Mouse (Mus musculus): Measurements from ENCODE around the gene Olfr1239. TPM values are rescaled to one million over a fixed set of nuclear protein-coding genes. Genes with fewer than 3 reads are reported as not detected.

Gene Olfr1239
- polyA plus RNA-seq (2015; fragmentation: Nextera tagmentation; extraction: Ambion mirVana): not detected in 2 replicates

DNA sequence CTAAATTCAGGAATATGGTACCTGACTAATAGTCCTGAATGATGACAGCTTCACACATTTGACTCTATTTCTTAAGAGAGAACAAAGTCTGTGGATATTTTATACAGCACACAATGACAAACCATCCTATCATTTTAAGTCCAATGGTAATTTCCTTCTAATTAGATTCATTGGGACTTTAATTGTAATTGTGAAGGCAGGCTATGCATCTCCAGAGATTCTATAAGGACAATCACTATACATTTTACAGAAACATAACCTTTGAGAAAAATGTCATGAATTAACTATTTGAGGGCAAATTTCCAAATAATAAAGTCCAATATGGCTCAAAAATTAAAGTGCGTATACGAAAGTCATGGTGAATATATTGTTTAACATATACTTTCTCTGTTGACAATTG, at the start of gene Olfr1239:
Olfr1239 (minus strand) TSS at position 101 of the 400 bp plus-strand sequence.
- no peak for DNase-seq (ENCODE audit: low spot score)

DNA sequence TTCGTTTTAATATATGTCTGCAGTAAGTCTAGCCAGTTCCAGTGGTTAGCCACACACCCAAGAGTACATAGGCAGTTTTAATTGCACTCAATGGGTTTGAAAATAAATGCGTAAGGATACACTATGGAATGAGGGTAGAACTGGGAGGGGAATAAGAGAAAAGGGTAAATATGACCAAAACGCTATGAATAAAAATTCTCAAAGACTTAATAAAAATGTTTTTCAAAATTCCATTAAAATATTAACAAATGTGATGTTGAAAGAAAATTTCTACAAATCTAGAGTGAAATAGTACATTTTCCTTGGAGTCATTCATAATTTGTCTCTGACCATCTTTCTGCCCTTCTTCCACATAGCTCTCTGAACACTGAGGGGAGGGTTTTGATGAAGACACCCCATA, 22.7 kb upstream of the Olfr1239 start, which contains the start of gene Olfr1240:
Olfr1240 (minus strand) TSS at position 101 of the 400 bp plus-strand sequence.
- DNase-seq (ENCODE audit: low spot score): no peak

DNA sequence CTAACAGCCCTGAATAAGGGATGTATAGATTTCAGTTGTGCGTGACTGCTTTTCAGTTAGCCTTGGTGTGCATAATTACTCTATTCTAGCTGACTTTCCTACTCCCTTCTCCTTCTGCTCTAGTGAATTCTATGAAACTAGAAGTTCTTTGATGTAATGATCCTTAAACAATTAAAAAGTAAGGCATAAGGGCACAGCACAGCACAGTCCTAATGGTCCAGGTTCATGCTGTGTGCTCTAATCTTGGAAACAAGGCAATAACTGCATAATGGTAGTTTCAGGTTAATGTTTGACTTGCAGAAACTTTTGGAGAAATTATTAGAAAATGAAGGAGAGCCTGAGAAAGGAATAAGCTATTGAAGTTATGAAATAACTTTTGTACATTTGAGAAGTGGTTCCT, 5.7 kb downstream of the Olfr1239 start:
- DNase-seq (ENCODE audit: low spot score): no peak

DNA sequence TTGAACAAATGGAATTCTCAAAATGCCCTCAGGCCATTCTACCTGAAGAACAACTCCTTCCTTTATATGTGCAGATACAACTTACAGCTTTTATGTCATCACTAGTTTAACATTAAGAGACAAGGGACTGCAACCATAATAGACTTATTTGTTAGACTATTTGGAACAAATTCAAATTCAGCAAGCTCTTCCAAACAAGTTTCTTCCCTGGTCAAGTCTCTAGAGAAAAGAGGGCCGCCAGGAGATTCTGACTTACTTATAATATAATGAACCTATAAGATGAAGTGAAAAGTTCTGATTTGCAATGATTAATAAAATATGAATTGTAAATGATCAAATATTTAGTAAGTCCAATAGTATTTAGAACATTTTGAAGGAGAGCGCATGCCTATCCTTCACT, 10.6 kb downstream of the Olfr1239 start, which contains the start of gene Olfr1238:
Olfr1238 (minus strand) TSS at position 101 of the 400 bp plus-strand sequence.
- DNase-seq (ENCODE audit: low spot score): no peak

DNA sequence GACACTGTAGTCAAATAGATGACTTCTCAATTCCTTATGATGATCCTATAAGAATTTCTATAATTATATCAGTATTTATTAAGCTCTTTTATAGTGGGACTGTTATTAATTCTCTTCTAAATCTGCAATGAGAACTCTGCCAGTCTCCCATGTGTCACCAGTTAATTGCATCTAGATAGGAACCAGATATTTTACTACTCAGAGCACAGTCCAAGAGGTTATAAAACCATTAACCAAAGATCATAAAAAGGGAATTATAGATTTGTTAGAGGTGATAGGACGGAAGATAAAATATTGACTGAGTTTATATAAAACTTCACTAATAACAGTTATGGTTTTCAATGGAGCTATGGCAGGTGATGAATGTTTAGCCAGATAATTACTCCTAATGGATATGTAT, 19.3 kb downstream of the Olfr1239 start:
- DNase-seq (ENCODE audit: low spot score): no peak

Other genes with a start within 250 kb of the Olfr1239 start
- gene Olfr1225, start 245.7 kb downstream of the Olfr1239 start, polyA plus RNA-seq (2015; fragmentation: Nextera tagmentation; extraction: Ambion mirVana): not detected in 2 replicates
- gene Olfr1226, start 220.4 kb downstream of the Olfr1239 start, polyA plus RNA-seq (2015; fragmentation: Nextera tagmentation; extraction: Ambion mirVana): not detected in 2 replicates
- not detected in 2 replicates for gene Olfr1228, start 166.3 kb downstream of the Olfr1239 start, polyA plus RNA-seq (2015; fragmentation: Nextera tagmentation; extraction: Ambion mirVana)
- gene Olfr1229, start 132.4 kb downstream of the Olfr1239 start, polyA plus RNA-seq (2015; fragmentation: Nextera tagmentation; extraction: Ambion mirVana): not detected in 2 replicates
- gene Olfr1230, start 123.1 kb downstream of the Olfr1239 start, polyA plus RNA-seq (2015; fragmentation: Nextera tagmentation; extraction: Ambion mirVana): not detected in 2 replicates
- gene Olfr1231, start 113.3 kb downstream of the Olfr1239 start, polyA plus RNA-seq (2015; fragmentation: Nextera tagmentation; extraction: Ambion mirVana): not detected in 2 replicates
- not detected in 2 replicates for gene Olfr1232, start 90.7 kb downstream of the Olfr1239 start, polyA plus RNA-seq (2015; fragmentation: Nextera tagmentation; extraction: Ambion mirVana)
- gene Olfr1233, start 78.0 kb downstream of the Olfr1239 start, polyA plus RNA-seq (2015; fragmentation: Nextera tagmentation; extraction: Ambion mirVana): not detected in 2 replicates
- not detected in 2 replicates for gene Olfr1234, start 55.5 kb downstream of the Olfr1239 start, polyA plus RNA-seq (2015; fragmentation: Nextera tagmentation; extraction: Ambion mirVana)
- not detected in 2 replicates for gene Olfr1238, start 10.7 kb downstream of the Olfr1239 start, polyA plus RNA-seq (2015; fragmentation: Nextera tagmentation; extraction: Ambion mirVana)
- not detected in 2 replicates for gene Olfr1240, start 22.6 kb upstream of the Olfr1239 start, polyA plus RNA-seq (2015; fragmentation: Nextera tagmentation; extraction: Ambion mirVana)
- gene Olfr1241, start 66.7 kb upstream of the Olfr1239 start, polyA plus RNA-seq (2015; fragmentation: Nextera tagmentation; extraction: Ambion mirVana): not detected in 2 replicates
- gene Olfr1242, start 77.9 kb upstream of the Olfr1239 start, polyA plus RNA-seq (2015; fragmentation: Nextera tagmentation; extraction: Ambion mirVana): not detected in 2 replicates
- gene Olfr1243, start 111.1 kb upstream of the Olfr1239 start, polyA plus RNA-seq (2015; fragmentation: Nextera tagmentation; extraction: Ambion mirVana): not detected in 2 replicates
- not detected in 2 replicates for gene Olfr1245, start 158.0 kb upstream of the Olfr1239 start, polyA plus RNA-seq (2015; fragmentation: Nextera tagmentation; extraction: Ambion mirVana)
- not detected in 2 replicates for gene Olfr1246, start 172.8 kb upstream of the Olfr1239 start, polyA plus RNA-seq (2015; fragmentation: Nextera tagmentation; extraction: Ambion mirVana)
- gene Olfr1247, start 193.7 kb upstream of the Olfr1239 start, polyA plus RNA-seq (2015; fragmentation: Nextera tagmentation; extraction: Ambion mirVana): not detected in 2 replicates
- gene Olfr1248, start 197.8 kb upstream of the Olfr1239 start, polyA plus RNA-seq (2015; fragmentation: Nextera tagmentation; extraction: Ambion mirVana): not detected in 2 replicates
- gene Olfr1249, start 214.6 kb upstream of the Olfr1239 start, polyA plus RNA-seq (2015; fragmentation: Nextera tagmentation; extraction: Ambion mirVana): not detected in 2 replicates
- gene Olfr1250, start 241.1 kb upstream of the Olfr1239 start, polyA plus RNA-seq (2015; fragmentation: Nextera tagmentation; extraction: Ambion mirVana): not detected in 2 replicates

Measured in thymus, postnatal 0 days (tissue).